Mouse (Mus musculus): ENCODE results near the gene Cd40.

Cd40 gene

DNA sequence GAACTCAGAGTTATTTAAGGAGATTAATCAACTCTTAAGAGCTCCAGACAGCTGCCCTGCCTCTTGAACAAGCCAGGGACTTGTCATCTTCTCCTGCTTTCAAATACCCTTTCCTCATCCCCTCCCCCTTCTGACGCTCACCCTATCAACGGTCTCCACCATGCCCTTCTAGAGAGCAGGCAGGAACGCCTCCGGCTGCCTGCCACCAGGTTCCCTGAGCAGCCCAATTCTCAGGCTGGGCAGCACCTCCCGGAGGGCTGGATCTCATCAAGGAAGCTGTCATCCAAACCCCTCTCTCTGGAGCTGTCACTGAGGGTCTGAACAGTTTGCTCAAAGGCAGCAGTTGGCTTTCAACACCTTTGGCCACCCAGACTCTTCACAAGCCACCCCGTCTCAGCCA is 45.3 kb downstream of the Cd40 start:
- DNase-seq (ENCODE audit: low spot score in 2 of 2), result no peak

- DNase-seq (ENCODE audit: low spot score in 2 of 2), result no peak
These were observed 47.5 kb downstream of the Cd40 start for GRCm38 (mm10) chr2:165102920-165103319.

- peak in 1 of 2 experiments; percentile 9 for DNase-seq (ENCODE audit: low spot score in 2 of 2)
These were observed 50.2 kb downstream of the Cd40 start for GRCm38 (mm10) chr2:165105513-165106079.

DNA sequence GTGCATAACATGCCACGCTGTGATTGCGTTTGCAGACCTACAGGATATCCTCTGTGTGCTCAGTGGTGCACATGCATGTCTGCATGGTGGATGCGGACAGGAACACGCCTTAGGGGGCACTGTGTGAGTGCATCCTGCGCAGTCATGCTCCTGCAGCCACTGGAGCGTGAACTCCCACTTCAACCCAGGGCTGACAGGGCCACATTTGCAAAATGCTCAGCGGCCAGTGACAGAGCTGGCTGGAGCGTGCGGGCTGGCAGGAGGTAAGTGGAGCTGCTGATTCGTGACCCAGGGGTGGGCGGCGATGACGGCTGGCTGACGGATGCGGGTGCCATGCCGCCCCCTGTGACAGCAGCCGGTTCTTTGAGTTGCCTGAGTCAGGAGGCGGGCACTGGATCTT is 51.2 kb downstream of the Cd40 start:
- no peak for DNase-seq (ENCODE audit: low spot score in 2 of 2)

DNA sequence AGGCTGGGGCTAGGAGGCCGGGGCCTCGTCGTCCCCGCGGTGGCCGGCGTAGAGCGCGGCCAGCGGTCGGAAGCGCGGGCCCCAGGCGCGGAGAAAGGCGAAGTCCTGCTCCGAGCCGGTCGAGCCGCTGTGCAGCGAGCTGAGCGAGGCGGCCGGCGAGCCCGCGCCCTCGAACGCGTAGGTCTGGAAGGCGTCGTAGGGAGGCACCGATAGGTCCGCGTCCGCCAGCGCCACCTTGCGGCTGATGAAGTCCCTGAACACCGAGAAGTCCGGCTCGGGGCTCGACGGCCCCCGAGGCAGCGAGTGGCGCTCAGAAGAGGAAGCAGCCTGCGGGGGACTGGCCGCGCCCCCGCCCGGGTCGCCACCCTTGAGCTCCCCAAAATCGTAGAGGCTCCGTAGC is 56.7 kb downstream of the Cd40 start:
- DNase-seq (ENCODE audit: low spot score in 2 of 2), result peak; percentile 36 to 42

DNA sequence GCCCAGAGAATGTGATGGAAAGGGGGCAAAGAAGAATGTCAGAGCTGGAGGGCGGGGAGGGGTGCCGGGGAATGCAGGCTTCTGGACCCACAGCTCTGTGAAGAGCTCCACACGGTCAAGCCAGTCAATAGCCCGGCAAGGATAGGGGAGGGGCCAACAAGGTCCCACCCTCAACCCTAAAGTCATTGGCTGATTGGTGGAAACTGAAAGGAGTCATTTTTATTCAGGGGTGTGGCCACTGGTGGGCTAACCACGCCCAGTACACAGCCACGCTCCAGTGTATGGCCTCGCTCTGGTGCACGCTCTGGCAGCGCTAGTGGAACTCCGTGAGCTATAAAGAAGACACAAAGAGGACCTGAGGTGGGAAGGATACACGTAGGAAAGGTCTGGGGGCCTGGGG is 58.3 kb downstream of the Cd40 start:
- no peak for DNase-seq (ENCODE audit: low spot score in 2 of 2)

GRCm38 (mm10) chr2:165120765-165121164 is 65.3 kb downstream of the Cd40 start:
- no peak for DNase-seq (ENCODE audit: low spot score in 2 of 2)

DNA sequence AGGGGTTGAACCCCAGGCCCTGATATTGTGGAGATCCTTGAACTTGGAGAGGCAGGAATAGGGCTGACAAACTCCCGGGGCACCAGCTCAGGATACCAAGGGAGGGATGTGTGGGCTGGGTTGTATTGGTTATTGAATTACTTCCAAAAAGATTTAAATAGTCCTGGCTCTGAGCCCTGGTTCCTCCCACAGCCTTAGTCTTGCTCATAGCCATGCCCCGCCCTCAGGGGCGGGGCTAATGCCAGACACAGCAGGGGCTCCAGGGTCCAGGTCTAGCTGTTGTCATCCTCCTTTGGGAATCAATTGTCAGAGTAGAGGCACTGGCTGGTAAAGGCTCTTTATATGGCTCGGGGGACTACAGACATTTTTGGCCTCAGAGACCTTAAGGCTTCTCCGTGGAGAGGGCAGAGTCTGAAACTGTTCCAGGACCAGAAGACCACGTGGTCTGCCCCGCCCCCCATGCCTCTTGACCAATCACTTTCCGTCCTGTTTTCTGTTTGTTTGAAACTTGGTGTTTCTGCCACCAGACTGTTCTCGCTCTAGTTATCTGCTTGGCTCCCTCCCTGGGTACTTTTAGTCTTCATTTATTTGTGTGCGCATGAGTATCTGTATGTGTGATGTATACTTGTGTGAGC is 65.9 kb downstream of the Cd40 start:
- DNase-seq (ENCODE audit: low spot score in 2 of 2), result no peak

All from frontal cortex, postnatal 25 days (tissue).